Mouse (Mus musculus) heart, postnatal 14 days (tissue): ENCODE results near the gene Rhoc. TPM values are rescaled to one million over a fixed set of nuclear protein-coding genes. Genes with fewer than 3 reads are reported as not detected.

Source experiments
- DNase-seq, 2 experiments: peaks; one replicate each; pipeline ENCODE4 v3.0.0; 2021 to 2022
- intact Hi-C: fragments of 180-260 bp; cut with DNase I; formaldehyde crosslinking; loops from one replicate; pipeline ENCODE4 v1.15.1; 2025
- total RNA-seq, 2 experiments: library from RNA; stranded (reverse); gene quantifications; 2 replicates each; pipeline ENCODE4 v1.2.3; 2021

Gene Rhoc
- total RNA-seq, 2 experiments from 2014 or later = 139 to 166 TPM

DNA sequence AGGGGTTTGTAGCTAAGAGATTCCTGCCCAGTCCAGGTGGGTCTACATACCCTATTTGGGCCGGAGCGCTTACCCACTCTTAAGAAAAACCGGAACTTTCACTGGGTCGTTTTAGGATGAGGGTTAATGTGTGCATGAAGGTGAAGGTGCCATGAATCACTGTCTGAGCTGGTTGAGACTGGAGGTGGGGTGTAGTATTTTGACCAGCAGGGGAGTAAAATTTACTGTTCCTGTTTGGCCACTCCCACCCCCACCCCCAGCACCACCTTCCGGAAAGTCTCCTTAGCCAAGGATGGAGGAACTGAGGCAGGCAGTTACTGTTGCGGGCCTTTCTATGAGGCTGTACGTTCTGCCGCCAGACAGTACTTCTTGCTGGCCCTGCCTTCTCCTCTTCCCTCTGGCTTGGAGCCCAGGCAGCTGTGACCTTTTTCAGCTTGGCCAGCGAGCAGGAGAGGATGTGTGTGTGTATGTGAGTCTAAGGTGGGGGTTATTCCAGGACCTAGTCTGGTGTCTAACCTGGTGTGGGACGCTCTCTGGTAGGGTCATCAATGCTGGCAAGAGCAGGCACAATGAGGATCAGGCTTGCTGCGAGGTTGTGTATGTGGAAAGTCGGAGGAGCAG, 6.0 kb upstream of the Rhoc start:
- intact Hi-C loops = loop anchor here (10.0 kb wide), 1 partner anchor 1757 kb away; the partner anchor contains the start of gene Csde1
- peak; percentile 77 to 84 for DNase-seq

DNA sequence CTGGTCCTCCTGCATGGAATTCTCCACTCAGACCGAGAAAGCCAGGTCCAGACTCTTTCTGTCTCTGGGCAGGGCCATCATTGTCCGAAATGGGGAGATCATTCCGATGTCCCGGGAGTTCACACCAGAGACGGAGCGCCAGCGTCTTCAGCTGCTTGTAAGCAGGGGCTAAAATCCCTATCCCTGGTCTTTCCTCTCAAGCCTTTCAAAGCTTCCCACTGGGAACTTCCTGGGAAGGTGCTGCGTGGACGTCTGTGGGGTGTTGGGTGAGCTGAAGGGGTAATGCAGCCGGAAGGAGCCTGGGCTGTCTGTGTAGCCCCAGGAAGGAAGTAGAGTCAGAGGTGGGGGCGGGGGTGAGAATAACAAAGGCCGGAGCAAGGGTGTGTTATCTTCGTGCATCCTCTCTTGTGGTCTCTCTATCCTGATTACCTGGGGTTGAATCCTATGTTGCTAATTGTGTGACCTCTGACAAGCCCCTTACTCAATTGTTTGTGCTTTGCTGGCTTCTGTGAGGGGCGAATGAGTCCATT, 4.1 kb upstream of the Rhoc start:
- intact Hi-C loops = loop anchor here (10.0 kb wide), 1 partner anchor 1759 kb away; the partner anchor contains the start of gene Csde1
- no peak for DNase-seq

DNA sequence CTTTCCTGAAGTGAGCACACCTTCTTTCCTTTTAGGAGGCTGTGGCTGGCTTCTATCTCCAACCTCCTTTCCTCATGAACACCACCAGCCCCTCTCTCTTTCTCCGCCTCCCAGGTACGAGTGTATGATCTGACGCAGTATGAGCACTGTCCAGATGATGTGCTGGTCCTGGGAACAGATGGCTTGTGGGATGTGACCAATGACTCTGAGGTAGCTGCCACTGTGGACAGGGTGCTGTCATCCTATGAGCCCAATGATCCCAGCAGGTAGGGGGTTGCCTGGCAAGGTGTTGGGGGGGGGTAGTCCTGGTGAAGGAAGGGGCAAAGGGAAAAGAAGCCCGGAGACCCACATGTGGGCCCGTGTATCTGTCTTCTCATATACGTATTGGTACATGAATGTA, 2.9 kb upstream of the Rhoc start:
- no peak for DNase-seq
- intact Hi-C loops = loop anchor here (5.0 to 10.0 kb wide), 3 partner anchors 182 to 1760 kb away; partner anchors contain the start of gene Csde1

DNA sequence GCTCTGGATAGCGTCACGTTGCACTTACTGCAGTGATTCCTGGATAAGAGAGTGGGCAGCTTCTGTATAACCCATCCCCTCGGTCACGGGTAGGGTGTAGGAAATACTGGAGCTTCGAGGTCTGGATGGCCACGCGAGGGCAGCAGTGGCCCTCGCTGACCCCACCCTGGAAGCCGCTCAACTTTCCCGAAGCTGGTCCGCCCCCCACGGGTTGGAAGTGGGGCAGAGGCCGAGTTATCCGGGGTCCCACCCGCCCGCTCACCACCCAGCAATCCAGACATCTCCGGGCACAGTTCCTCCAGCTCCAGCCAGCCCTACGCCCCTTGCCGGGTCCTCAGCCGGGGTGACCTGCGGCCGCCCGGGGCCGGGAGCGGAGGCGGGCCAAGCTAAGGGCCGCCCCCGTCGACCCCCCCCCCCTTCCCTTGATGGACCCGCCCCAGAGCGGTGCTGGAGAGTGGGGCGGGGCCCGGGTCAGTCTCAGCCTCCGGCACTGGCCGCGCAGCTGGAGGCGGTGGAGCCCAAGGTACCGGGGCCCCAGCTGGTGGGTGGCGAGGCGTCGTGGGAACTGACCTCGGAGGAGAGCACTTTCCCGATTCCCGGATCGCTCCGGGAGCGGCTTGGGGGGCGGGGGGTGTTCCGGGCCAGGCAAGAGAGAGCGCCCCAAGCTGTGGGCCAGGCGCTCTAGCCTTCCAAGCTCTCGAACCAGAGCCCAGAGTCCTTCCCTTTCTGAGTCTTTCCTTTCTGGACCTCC, 561 bp downstream of the Rhoc start:
- DNase-seq = peak; percentile 89 to 90
- intact Hi-C loops = loop anchor here (1.0 to 10.0 kb wide), 5 partner anchors 28 to 1764 kb away; partner anchors contain the start of genes Capza1, Csde1 and St7l

DNA sequence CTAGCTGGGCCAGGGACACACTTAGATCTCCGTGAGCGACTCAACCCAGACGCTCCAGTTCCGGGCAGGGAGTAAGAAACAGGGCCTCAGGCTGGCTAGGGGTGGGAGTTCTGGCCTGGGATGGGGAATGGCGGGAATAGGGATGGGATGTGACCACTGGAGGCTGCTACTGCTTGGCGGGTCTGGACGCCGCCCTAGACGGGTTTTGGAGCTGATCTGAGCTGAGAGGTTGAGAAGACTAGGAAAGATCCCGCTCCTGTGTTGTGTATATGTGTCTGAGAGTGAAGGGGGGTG, 1.1 kb downstream of the Rhoc start:
- intact Hi-C loops = loop anchor here (1.0 to 10.0 kb wide), 5 partner anchors 28 to 1764 kb away; partner anchors contain the start of genes Capza1, Csde1 and St7l
- no peak for DNase-seq

DNA sequence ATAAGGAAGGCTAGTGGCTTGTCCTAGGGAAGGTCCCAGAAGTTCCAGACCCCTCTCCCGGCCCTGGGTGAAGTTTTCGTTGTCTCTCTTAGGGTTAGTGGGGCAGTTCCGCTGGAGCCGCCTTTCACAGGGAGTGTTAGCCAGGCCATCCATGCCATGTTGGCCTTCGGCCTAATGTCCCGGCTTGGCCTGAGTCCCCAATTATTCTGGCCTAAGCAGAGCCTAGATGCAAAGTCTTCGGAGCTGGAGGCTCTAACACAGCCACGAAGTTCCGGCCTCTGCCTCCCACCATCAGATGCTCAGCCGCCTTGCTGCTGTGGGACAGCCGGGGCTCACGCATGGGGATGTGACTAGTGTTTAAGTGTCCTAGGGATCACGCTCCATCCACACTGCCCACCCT, 1.6 kb downstream of the Rhoc start:
- intact Hi-C loops = loop anchor here (1.0 to 10.0 kb wide), 5 partner anchors 27 to 1765 kb away; partner anchors contain the start of genes Capza1, Csde1 and St7l
- DNase-seq = peak; percentile 56 to 65

DNA sequence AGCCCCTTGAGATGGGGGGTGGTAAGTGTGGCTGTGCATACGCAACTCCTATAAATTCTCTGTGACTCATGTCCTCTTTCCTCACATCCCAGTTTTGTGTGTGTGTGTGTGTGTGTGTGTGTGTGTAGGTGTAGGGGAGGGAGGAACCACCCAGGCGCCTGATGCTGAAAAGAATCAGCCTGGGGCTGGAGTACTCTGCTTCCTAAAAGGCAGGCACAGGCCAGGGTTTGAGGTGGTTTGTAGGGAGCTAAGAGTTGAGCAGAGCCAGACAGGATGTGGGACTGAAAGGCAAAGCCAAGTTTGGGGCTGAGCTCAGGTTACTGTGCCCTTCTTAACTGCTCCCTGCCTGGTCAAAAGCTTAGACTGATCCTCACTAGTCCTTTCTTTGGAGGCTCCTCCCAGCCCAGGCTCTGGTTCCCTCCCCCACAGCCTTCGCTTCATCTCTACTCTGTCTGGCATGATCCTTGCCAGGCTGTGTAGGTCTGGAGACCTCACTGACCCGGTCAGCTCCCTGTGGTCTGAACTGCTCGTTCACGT, 2.3 kb downstream of the Rhoc start:
- intact Hi-C loops = no loop called here
- peak in 1 of 2 experiments; percentile 48 for DNase-seq

DNA sequence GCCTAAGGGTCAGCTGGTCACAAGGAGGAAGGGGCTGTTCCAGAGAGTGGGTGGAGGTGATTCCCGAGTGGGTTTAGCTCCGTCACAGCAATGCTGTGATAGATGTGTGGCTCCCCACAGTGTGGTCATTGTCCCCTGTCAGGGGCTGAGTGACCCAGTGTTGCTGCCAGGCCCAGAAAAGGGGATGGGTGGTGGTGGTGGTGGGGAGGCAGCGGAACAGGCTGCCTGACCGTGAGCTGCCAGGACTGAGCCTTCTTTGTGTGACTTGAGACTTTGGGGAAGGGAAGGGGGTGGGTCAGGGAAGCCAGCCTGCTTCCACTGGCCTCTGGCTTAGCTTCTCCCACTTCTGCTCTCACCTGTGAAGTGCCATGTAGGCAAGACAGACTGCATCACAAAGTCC, 2.8 kb downstream of the Rhoc start:
- no peak for DNase-seq
- intact Hi-C loops = no loop called here

DNA sequence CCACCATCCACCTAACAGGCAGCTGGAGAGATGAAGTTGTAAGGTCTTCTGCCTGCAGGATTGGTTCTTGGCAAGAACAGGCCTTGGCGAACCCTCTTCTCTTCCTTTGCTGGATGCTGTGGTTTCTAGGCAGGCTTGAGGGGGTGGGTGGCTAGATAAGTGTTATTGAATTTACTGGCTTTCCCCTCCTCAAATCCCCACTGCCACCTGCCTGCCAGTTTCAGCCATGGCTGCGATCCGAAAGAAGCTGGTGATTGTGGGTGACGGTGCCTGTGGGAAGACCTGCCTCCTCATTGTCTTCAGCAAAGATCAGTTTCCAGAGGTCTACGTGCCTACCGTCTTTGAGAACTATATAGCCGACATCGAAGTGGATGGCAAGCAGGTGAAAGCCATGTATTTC, 3.5 kb downstream of the Rhoc start:
- DNase-seq = no peak
- intact Hi-C loops = no loop called here

DNA sequence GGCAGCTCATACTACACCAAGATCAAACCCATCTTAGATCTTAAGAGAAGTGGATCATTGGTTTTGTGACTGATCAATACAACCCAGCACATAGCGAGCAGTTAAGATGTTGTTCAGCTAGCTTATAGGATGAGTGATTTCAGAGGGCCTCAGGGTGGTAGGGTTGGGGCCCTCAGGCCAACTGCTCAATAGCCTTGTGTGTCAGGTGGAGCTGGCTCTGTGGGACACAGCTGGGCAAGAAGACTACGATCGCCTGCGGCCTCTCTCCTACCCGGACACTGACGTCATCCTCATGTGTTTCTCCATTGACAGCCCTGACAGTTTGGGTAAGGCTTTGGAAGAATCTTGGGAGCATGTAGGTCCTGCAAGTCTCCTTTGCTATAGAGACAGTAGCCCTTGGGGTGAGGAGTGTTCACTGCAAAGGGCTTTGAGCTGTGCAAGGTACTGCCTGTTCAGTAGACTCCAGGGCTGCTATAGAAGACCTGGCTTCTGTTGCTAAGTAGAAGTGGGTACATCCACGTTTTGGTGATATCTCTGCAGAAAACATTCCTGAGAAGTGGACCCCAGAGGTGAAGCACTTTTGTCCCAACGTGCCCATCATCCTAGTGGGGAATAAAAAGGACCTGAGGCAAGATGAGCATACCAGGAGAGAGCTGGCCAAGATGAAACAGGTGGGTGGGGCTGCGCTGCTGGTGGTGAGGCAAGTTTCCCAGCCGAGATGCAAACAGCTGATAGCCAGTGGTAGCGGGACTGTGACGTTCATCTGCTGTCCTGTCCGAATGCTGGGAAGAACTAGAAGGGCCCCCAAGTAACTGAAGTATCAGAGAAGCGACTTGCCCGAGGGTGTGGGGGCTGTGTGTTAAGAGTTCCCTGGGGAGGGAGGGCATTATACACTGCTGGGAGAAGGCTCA, 4.4 kb downstream of the Rhoc start:
- DNase-seq = no peak
- intact Hi-C loops = no loop called here

DNA sequence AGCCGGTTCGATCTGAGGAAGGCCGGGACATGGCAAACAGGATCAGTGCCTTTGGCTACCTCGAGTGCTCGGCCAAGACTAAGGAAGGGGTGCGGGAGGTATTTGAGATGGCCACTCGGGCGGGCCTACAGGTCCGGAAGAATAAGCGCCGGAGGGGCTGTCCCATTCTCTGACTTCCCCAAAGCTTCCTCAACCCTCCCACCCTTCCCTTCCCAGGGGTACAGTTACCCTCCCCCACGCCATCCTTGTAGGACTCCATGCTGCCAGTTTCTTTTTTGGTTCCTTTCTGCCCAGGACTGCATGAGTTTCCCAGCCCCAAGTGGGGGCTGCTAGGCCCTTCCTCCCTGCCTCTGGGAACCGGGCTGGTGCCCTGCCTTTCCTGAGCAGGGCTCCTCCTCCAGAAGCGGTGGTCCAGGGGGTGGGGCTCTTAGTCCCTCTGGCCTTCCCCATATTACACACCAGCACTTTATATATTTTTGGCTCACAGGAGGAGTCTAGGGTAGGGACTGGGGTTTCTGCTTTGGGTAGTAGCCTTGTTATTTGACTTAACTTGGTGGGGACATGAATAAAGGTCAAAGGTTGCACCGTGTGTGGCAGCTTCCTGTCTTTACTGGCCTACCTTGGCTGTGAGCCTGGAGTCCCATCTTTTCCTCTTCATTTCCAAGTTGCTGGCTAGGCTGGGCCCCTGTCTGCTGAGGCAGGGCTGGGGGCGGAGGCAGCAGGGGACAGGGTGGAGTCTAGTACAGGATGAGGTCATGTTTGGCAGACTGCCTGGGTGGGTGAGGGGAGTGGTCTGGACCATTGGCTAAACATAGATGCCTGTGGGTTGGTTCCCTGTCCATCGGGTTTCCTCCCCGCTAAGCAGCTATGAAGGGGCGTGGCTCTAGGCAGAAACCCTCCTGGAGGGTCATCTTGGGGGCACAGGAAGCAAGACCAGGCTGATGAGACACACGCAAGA, 6.0 kb downstream of the Rhoc start:
- intact Hi-C loops = no loop called here
- DNase-seq = peak; percentile 94 to 97

DNA sequence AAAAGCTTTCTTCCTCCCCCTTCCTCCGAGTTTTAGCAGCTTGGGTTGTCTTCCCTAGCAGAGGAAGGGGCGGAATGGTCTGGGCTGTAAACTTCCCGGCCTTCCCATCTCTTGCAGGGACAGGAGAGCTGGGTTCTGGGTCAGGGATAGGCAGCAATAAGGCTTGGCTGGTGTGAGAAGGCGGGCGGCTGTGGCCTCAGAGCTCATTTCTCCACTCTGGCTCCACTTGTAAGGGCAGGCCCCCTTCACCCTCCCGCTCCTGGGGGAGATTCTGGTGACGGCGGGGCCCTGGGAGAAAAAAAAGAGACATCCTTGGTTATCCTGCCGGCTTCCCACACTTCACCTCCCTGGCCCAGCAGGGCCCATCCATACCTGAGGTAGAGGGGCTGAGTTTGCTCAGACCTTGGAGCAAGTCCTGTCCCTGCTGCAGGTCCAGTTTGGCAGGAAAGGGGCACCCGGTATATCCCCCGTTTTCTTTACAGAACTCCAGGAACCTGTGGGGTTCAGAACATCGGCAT, 6.8 kb downstream of the Rhoc start:
- DNase-seq = no peak
- intact Hi-C loops = no loop called here

DNA sequence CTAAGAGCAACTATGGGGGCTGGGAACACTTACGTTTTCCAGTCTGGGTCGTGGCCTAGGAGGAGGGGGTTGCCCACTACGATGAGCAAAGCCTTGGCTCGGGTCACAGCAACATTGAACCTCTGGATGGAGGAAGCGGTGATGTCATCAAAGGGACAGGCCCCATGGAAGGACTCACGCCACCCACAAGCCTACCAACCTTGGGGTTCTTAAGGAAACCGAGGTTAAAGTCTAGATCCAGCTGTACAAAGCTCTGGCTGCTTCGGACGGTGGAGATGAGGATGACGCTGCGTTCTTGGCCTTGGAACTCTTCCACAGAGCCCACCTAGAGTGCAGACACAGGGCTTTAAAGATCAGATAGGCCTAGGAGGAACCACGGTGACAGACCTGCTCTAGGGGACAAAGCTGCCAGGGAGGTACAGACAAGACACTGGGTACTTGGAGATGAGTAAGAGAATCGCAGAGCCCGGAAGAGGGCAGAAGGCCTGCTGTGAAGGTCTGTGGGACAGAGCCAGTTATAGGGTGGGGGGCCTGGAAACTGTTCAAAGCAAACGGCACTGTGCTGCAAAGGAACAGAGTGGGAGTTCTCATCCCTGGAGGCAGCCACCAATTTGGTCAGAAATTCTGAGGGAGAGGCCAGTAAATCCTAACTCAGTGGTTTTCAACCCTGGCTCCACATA, 7.6 kb downstream of the Rhoc start:
- intact Hi-C loops = no loop called here
- no peak for DNase-seq

DNA sequence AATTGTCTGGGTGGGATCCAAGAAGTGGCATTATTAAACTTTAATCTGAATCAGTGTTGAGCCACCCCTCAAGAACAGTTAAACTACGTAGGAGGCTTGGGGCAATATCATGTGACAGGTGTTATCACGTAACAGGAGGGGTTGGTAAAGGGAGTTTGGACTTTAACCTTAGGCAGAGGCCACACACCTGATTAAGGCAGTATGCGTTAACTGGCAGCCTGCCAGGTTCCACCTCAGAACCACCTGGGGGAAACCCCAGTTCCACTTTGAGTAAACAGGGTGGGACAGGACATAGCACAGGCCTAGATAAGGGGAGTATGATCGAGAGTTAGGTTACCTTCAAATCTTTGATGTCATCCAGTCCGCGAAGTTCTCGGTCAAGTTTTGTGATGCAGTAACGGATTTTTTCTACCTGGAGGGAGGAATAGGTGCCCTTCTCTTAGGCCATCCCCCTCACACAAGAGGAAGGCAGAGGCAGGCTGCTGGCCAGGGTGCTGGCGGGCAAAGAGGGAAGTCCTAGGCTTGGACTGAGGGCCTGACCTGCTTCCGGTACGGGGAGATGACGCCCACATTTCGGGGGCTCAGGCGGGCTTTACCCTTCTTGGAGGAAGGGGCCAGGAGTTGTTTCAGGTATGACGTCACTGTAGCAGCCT, 8.4 kb downstream of the Rhoc start:
- intact Hi-C loops = no loop called here
- no peak for DNase-seq

DNA sequence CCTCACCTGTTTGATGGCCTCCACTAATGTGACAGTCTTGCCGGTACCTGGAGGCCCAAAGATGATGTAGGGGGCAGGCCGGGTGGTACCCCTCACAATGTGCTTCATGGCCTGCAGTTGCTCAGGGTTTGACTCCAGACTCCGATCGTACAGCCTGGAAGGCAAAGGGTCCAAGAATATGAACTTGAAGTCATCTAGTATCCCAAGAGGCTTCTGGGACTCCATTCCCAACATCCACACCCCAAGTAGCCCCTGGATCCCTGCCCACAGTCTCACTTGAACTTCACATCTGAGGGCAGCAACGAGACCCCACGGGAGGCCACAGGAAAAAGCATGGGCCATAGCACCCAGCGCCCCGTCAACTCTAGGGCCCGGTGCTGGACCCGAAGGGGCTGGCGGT, 12.5 kb downstream of the Rhoc start:
- intact Hi-C loops = no loop called here
- no peak for DNase-seq

DNA sequence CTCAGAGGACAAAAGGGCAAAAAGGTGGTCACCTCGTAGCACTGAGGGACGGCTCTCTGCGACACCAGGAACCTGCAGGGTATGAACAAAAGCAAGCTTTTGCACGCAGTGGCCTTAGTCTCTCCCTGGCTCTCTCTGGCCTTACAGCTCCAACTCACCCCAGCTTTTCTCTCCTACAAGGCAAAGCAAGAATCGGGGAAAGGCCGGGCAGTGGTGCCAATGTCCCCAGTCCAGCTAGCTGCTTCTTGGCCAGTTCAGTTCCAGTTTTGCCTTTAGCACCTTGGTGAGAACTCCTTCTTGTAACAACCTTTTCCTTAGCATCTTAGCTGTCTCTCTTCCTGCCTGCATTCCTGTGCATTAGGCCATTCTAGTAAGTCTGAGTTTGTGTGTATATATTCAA, 13.3 kb downstream of the Rhoc start:
- intact Hi-C loops = no loop called here

DNA sequence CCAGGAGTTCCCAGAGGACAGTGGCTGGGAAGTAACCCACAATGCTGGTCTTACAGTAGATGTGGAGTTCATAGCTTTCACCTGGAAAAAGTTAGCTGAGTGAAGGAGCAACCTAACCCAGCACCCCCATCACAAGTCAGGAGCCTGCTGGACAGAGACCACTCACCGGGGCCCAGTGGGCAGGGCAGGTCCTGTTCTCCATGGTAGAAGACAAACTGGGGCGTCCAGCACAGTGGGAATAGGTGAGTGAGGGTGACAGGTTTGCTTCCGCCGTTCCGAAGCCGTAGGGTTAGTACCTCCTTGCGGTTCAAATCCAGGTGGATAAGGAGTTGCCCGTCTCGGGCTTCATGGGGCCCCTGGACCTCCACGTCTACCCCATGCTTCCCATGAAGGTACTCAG, 16.1 kb downstream of the Rhoc start:
- intact Hi-C loops = no loop called here
- DNase-seq = no peak

More for the DNA sequence above, 13.3 kb downstream of the Rhoc start:
- no peak for DNase-seq

DNA sequence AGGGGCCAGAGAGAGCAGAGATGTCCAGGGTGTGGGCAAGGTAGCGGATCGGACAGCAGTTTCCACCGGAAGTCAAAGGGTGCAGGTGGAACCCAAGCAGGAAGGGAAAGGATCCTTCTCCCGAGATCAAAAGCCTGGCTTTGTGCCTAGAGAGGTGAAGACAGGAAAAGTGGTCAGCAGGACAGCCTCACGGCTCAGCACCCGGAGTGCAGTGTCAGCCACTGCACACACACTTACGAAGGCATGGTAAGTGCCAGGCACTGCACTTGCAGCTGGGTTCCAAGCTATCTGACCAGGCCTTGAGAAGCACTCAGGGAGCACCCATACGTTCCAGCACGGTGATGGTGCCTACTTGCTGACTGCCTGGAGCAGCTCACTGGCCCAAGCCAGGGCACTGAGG, 17.4 kb downstream of the Rhoc start:
- DNase-seq = no peak
- intact Hi-C loops = no loop called here
